Mouse (Mus musculus) fibroblast of lung, adult 2 months (primary cell): ENCODE data around the gene Scn2b.

Source experiments
- DNase-seq: peaks from one replicate; pipeline ENCODE4 v3.0.0-alpha.2; 2011; ENCODE audit warnings: low read depth

Gene Scn2b

DNA sequence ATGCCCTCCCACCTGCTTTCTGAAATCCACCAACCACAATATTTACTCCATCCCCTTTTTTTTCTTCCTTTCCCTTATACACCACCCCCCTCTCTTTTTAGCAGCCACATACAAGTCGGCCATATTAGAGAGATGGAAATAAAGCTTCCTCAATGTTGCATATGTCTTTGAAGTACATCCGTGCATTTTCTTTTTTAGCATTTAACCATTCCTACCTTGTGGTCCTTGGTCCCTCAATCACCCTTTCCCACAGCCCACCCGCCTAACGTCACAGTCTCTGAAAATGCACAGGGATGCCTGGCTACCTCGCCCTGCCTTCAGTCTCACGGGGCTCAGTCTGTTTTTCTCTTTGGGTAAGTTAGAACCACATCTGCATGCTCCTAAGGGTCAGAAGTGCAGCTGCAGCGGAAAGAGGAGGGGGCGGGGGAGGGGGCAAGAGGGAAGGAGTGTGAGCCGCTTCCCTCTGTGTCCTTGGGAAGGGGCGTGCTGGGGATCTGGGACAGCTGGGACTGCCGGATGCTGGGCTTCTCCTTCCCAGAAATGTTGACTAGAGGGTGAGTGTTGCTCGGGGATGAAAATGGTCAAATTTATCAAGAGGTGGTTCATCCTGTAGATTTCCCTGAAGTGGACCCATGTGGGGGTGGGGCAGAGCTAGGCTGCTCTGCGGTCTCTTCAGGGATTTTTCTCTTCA lies at the start of gene Scn2b:
TSS of gene Scn2b (plus strand) at position 42 of the 691 bp plus-strand sequence.
- DNase-seq, result no peak

DNA sequence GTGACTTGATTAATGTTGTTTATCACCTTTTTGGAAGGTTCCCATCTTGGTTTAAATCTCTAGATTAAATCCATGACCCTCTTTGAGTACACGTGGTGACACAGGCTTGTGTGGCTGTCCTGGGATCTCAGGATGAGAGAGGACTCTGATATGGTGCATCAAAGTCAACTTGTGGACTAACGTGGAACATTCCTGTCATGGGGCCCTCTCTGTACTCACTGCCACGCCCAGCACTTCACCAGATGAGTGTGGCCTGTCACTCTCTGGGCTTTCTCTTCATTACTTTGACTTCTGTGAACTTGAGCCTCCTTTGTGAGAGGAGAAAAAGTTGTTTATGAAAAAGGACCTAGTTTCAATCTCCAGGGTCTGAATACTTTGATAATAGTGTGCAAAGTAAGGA lies 45.8 kb upstream of the Scn2b start:
- no peak for DNase-seq

DNA sequence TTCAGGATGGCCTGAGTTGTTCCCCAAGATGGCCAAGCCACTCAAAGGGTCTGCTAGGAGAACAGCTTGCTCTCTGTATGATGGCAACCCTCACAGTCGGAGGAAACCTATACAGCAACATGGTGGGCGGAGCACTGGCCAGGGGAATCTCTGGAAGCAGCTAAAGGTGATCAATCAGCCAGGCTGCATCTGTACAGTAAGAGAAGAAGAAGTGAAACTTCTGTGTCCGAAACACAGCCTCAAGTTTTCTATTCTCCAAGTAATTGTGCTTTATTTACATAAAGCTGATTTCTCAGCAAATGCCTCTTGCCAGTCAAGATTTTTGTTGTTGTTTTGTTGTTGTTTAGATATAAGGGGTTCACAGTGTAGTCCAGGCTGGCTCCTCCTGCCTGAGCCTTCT lies 39.7 kb upstream of the Scn2b start:
- DNase-seq, result no peak

DNA sequence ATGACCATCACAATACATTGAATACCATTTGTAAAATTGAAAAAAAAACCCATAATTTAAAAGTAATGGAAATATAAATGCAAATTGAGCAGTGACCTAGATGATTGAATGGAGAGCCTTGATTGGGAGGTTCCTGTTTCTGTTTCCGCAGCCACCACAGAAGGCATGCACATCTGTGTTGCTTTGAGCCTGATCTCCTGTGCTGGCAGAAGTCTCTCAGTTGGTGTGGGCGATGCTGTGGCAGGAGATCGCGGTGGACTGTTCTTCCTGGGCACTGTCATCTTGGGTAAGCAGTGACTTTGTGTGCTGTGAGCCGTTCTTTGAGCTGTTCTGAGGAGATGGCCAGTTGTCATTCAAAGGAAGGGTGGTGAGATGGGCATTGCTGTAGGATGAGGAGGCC lies 38.6 kb upstream of the Scn2b start, which contains the start of gene Jaml:
TSS of gene Jaml (plus strand) at position 173 of the 400 bp plus-strand sequence.
- DNase-seq, result no peak

DNA sequence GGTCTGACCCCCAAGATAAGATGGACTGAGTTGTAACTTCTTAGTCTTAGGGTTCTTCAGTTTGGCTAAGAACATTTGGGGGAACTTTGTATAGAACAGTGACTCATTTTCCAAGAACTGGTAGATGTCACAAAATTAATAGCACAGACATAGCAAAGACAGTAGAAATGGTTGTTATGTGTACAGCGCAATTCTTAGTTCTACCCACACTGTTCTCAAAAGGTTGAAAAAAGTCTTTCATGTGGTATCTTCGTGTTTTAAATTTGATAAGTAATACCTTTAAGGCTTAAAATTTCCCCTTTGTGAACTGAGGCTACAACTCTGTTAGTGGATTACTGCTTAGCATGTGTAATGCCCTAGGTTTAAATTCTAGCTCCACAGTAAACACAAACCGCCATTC lies 34.5 kb upstream of the Scn2b start:
- no peak for DNase-seq

DNA sequence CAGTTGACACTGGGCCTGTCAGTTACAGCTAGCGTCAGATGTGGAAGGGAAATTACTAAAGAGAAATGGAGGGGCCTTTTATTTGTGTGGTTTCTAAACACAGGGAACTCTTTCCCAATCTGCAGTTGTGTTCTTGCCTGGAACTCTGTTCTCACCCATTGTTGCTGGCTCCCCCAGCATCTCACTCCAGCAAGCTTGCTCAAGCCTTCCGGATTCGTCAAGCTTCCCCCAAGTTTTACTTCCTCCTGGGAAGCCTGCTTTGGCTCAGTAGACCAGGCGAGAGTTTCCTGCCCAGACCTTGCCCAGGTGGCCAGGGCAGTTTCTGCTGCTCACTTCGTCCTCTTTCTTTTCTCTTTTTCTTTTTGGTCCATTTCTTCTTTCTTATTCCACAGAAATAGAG lies 33.0 kb upstream of the Scn2b start:
- DNase-seq, result no peak

DNA sequence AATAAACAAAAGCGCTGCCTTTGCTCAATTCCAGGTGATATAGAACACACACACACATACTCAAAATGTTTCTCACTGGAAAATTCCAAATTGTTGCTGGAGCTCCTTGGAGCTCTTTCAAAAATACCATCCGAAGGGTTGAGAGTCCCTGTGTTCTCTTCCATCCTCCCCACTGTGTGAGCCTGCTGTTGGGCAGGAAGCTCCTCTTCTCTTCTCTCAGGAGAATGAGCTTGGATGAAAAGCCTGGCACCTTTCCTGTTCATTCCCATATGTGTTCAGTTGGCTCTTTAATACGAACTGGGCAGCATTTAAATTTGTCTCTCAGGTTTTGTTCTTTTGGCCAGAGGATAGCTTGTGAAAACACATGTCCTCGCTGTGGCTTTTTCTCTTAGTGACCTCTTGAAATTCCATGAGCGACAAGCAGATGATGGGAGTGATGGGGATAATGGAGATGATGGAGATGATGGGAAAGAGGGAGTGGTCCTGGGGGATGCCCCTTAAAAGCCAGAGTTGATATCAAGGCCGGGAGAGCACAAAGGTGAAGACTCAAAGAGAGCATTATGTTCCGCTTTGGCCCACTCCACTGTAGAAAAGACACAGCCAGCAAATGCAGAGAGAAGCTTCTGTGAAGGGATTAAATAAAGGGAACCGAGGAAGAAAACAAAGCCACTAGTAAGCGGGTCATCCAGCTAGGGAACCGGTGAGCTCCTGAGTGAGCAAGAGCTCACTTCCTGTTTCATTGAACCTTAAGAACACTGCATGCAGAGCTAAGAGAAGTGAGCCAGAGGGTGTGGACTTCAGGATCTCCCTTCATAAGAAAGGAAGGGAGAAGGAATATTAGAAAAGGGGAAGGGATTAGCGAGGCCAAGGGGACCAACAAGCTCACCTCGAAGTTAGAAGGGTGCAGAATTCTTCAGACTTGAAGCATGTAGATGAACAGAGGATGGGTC lies 31.6 kb upstream of the Scn2b start:
- no peak for DNase-seq

DNA sequence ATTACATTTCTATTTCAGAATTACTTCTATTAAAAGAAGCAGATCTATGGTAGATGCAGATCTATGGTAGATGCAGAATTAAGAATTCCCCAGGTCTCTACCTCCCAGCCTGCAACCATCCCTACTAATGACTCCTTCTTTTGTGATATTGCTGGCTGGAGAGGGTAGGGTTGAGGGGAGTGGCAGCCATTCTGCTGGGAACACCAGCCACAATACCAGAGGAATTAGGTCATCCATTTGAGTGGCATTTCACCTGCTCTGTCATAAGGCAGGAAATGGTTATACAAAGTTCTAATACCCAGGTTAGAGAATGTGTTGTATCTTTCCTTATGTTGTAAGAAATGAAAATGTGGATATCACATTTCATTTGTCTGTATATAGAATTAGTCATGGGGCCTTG lies 29.5 kb upstream of the Scn2b start:
- no peak for DNase-seq

DNA sequence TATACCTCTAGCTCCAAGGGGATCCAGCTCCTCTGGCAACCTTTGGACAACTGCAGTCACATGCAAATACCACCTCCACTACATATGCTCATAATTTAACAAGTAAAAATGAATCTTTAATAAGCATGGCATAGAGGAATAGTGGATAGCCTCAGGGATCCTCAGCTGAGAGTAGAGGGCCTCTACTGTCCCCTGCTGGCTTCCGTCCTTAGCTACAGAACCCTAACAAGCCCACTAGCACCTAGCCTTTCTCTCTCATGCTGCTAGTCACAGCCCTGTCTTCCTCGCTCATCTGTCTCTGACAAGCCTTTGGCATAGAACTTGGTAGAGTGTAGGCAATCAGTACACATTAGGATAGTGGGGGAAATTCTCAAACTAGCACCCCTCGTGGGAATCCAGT lies 26.8 kb upstream of the Scn2b start:
- DNase-seq, result no peak

DNA sequence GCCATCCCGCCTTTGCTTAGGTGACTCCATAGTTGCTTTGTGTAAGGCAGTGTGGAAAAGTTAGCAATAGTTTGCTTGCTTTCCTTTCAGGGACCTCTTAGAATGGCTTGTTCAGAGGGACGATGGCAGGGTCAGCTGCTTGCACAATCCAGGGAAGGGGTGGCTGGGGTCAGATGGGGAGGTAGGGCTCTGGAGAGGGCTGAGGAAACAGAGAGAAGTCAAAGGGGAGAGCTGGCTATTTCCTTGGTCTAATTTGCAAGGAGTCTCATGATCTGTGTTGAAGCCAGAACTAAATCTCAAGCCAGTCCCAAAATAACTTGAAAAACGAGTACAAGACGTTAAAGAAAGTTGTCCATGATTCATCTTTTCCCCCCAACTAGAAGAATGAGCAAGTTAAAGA lies 24.9 kb upstream of the Scn2b start:
- no peak for DNase-seq

DNA sequence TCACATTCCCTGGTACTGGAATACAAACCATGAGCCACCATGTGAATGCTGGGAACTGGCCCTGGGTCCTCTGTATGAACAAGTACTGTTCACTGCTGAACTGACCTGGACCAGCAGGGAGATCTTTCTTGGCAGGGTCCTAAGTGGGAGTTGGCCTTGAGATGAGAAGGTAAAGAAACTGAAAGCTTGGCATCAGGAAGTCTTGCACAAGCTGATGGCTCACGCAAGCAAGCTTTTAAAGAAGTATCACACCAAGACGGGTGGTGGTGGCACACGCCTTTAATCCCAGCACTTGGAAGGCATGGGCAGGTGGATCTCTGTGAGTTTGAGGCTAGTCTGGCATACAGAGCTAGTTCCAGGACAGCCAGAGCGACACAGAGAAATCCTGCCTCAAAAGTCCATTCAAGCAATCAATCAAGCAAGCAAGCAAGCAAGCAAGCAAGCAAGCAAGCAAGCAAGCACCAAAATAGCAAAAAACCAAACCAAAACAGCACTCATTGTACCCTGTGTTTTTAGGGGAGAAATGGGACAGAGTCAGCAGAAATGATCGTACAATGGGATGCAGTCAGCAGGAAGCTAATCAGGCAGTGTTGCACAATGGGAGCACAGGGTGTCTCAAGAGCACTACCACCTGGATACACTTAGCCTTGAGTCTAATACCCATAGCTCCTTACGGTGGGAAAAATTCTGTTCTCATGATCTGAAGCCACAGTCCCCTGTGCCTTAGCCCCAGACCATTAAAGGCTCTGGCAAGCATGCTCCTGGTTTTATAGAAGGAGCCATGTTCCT lies 22.2 kb upstream of the Scn2b start:
- no peak for DNase-seq

DNA sequence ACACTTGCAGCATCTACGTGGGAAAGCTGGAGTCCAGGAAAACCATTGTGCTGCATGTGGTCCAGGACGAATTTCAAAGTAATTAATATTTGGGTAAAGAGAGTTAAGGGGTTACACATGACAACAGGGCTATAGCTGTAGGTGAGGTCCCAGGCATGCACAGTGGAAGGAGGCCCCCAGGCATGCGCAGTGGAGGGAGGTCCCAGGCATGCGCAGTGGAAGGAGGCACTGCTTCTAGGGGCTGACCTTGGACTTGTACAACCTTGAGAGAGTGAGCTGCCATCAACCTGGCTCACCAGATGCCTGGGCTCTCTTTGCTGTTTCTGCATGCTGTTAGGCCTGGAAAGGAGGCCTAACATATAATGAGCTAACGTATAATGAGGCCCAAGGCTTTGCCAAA lies 19.7 kb upstream of the Scn2b start:
- no peak for DNase-seq

DNA sequence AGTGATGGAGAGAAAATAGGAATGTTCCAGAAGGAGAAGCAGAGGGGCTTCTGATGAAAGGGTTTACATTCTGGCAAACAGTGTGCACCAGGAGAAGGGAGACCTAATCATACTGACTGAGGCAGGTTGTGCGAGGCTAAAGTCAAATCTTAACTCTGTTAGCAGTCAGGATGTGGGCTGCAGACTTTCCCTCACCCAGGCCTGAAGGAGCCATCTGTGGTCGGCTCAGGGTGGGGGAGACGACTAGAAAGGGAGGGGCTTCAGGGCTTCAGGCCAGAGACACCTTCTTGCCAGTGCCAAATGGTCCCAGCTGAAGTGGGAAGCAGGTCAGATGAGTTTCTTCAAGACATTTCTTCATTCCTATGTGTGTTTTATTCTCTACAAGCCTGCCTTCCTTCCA lies 19.2 kb upstream of the Scn2b start:
- no peak for DNase-seq

DNA sequence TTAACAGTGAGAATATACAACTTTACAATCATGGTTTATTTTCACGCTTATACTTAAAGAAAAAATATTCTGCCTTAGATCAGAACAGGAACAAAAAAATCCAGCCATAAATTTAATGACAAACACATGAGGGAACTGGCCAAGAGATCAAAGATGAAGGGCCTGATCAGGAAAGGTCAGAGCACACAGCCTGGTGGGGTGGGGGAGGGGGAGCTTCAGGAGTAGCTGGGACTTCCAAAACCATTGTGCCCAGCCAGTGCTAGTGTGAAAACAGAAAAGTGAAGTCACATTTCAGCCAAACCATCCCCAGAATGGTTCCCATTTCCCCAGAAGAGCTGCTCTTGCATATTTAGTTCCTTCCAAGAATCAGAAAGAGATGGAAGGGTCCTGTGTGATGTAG lies 15.1 kb upstream of the Scn2b start:
- DNase-seq, result no peak

DNA sequence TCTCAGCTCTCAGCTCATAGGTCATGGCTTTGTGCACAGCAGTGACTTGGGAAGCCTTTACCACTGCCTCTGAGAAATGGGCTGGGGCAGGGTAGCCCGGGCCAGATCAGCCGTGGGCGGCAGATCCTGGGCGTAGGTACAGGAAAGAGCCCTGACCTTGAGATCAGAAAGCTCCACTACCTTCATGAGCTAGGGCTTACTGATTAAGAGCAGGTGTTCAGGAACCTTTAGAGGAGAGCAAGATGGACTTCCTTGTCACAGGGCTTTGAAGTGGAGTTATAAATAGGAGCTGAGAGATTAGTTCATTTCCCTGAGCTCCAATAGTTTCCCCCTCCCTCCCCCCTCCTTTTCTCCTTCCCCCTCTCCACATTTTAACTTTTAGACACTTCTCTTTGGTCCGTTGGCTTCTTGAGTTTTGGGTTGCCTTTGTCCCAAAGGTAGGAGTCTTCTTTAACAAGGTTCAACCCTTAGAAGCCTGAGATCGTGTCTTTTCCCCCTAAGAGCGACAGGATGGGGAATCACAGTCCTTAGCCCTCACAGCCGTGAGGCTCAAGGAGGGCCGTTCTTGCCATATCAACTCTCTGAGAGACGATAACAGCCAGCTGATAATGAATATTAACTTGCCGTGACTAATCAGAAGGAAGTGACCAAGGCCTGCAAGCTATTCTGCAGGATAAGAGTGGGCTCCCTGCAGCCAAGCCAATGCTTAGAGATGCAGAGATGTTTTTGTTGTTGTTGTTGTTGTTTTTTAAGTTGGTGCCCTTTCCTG lies 14.2 kb upstream of the Scn2b start:
- no peak for DNase-seq

DNA sequence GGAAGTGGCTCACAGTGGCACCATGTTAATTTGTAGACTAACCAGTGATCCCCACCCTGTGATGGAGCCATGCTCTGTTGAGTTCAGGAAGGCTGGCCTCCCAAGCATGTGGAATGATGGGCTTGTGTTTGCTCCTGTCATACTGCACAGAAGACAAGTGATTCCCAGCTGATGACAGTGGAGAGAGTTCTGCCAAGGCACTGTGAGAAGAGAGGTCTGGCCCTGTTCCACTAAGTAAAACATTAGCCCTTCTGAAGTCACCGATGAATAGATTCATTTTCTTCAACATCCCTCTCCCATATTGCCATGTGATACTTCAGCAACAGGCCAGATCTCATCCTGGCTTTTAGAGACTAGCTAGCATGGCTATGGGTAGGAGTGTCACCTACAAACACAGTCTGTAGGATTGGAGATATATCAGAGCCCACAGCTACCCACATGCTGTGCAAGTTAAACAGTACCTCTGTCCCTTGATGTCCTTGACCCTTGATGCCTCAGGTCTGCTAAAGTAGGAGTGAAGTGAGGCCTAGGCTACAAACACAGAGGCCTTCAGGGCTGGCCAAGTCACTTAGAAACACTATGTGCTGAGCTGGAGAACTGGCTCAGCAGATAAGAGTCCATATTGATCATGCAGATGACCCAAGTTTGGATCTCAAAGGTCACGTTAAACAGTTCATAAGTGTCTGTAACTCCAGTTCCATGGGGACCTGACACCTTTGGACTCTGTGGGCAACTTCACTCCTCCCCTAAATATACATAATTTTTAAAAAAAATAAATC lies 11.8 kb upstream of the Scn2b start:
- no peak for DNase-seq

DNA sequence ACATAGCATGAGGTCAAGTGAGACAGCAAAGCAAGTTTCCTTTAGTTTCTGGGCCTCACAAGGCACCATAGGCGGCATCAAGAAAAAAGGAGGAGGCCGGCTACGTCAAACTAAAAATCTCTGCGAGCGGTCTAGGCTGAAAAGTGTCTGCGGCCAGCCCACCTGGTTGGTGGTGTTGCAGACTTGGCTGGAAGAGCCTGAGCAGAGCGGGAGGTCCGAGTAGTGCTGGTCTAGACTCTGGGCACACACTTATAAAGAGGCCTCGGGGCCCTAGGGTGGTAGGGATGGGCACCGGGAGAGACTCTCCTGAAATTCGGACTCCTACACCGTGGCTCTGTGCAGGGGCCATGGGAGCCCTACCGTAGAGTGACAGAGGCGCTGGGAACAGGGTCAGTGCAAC lies 1.9 kb upstream of the Scn2b start:
- DNase-seq, result no peak

DNA sequence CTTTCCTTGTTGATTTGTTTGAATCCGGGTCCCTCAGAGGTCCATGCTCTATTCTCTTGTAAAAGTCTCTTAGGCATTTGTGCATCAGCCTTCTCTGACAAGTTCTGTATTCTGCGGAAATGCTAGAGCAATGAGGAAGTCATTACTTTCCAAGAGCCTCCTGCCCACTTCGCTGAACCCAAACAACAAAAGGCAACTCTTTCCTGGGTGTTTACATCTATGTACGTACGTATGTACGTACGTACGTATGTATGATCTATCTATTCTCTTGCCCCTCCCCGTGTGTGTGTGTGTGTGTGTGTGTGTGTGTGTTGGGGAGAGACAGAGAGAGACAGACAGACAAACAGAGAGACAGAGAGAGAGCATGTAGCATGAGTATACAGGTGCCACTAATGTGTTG lies 763 bp upstream of the Scn2b start:
- no peak for DNase-seq

DNA sequence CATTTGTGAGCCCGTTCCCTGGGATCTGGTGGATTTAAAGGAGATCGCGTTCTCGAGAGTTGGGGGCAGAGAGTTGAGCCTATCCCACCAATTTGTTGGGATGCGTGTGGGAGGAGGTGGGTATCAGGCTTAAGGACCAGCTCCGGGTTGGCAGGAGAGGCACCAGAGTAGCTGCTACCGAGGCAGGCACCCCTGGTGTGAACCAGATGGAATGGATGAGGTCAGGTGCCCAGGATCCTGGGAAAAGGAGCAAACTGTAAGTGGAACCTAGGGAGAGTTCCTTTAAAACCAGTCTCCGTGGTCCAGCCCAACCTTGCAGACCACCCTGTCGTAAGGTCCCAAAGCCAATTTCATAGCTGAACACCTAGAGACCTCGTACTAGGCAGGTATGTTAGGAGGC lies 970 bp downstream of the Scn2b start:
- DNase-seq, result no peak

DNA sequence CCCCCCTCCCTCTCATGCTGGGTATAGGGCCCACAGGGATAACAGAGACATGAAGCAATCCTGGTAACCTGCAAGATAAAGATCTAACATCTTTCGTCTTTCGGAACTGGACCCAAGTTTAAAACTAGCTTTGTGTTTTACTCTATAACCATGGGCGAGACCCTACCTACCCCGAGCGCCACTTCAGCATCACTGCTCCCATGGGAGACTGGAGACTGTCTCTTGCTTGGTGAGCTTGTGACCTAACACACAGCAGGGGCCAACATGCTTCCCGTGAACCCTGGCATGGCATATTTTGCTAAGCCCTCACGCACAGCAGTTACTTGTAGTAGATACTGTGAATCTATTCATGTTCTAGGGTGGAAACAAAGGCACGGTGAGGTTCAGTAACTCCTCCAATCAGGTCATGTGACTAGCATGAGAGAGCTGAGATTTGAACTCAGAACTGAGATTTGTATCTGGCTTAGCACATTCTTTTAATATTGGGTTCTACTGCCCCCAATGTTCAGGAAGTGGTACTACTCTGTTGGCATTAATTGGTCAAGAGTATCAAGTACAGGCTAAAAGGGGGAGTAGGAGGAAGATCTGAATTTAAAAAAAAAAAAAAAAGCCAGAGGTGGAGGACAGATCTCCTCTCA lies 1.9 kb downstream of the Scn2b start:
- DNase-seq, result no peak
